Mouse (Mus musculus) megakaryocyte, adult 5-6 weeks (primary cell): ENCODE results near the gene Galr2. TPM values are rescaled to one million over a fixed set of nuclear protein-coding genes. Genes with fewer than 3 reads are reported as not detected.

Experiments
- ATAC-seq: 2 replicates; pipeline ENCODE4 v1.8.0; 2016; ENCODE audit warnings: mild to moderate bottlenecking, inconsistent platforms; ENCODE audit not compliant: poor library complexity, severe bottlenecking
- total RNA-seq, 2 experiments: library from RNA; stranded (forward) in 1 of 2; stranded (reverse) in 1 of 2; fragments of 153-499, 151-499 nt in 1 of 2; fragments of 221-1000, 200-1000 nt in 1 of 2; gene quantifications; 2 replicates each; pipeline versions ENCODE4 v1.2.3 to v1.2.4; 2015 to 2017

The Galr2 gene
- not detected in 2 replicates for total RNA-seq (2015)
- total RNA-seq (2017), result 0.07 TPM in 1 of 2 replicates, not detected in the other

DNA sequence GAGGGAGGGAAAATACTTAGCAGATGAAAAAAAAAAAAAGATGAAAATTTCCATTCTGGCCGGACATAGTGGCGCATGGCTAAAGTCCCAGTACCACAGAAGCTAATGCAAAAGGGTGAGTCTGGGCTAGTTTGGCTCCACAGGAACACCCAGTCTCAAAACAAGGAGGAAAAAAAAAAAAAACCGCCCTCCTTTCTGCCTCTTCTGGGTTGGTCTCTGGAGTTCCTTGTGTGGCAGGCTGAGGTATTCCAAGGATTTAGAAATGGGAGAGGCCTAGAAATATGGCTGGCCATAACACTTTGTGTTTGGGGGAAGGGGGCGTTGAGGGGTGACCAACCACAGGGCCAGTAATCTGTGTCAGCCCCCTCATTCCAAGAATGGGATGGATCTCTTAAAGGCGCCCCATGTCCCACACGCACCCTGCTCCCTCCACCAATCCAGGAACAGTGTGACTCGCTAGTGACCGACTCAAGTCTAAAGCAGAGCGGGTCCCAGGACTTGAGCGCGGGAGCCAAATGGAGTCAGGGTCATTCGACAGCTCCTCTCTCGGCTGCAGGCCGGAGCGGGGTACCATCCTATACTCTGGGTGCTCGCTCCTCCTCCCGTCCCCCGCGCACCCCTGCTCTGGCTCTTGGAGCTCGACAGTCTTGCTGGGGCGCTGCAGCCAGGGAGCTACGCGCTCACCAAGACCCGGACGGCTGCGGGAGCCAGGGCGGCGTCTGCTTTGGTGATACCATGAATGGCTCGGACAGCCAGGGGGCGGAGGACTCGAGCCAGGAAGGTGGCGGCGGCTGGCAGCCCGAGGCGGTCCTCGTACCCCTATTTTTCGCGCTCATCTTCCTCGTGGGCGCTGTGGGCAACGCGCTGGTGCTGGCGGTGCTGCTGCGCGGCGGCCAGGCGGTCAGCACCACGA lies at the start of gene Galr2:
Gene Galr2 (plus strand): TSS at position 189 of the 913 bp plus-strand sequence.
- ATAC-seq, result peak; percentile 21; the same call in 1 of the 2 replicates

DNA sequence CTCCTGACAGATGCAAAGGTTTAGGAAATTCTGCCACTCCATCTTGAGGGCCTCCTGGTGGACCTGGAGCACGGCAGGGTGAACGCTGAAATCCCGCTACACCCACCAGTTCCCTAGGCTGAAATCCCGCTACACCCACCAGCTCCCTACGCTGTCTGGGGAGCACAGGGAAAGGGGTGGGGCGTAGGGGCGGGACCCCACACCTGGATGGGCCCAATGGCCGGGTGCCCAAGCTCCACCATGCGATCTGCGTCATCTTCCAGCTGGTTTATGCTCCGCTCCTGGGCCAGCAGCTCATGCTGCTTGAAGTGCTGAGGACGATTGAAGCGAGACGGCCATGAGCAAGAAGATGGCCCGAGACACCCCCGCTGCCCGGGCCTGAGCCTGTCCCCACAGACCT lies 48.3 kb upstream of the Galr2 start:
- ATAC-seq, result no peak

GRCm38 (mm10) chr11:116234901-116235300 lies 45.8 kb upstream of the Galr2 start:
- no peak for ATAC-seq

GRCm38 (mm10) chr11:116237742-116238395 lies 42.9 kb upstream of the Galr2 start, which contains the start of gene Evpl:
TSS of gene Evpl (minus strand) at chr11:116238077.
- peak; percentile 79 for ATAC-seq

DNA sequence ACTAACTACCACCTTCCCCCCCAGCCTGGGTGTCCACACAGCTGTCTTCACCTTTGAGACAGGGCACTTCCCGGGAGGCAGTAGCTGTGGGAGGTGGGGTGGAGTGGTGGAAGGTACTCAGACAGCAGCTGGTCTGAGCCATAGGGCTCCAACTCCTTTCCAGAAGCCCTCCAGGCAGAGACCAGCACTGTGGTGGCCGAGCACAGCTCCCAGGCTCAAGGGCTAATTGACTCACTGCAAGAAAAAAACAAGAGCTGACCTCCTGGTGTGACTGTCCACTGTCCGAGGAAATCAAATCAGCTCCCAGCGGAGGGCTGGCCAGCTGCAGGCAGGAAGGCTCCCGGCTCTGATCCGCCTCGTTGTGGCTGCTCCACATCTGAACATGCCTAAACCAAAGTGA lies 40.9 kb upstream of the Galr2 start:
- ATAC-seq, result no peak

GRCm38 (mm10) chr11:116241744-116242235 lies 38.9 kb upstream of the Galr2 start:
- no peak for ATAC-seq

GRCm38 (mm10) chr11:116244580-116244979 lies 36.2 kb upstream of the Galr2 start:
- no peak for ATAC-seq

- ATAC-seq, result no peak
Observed at GRCm38 (mm10) chr11:116245616-116246015, 35.1 kb upstream of the Galr2 start.

DNA sequence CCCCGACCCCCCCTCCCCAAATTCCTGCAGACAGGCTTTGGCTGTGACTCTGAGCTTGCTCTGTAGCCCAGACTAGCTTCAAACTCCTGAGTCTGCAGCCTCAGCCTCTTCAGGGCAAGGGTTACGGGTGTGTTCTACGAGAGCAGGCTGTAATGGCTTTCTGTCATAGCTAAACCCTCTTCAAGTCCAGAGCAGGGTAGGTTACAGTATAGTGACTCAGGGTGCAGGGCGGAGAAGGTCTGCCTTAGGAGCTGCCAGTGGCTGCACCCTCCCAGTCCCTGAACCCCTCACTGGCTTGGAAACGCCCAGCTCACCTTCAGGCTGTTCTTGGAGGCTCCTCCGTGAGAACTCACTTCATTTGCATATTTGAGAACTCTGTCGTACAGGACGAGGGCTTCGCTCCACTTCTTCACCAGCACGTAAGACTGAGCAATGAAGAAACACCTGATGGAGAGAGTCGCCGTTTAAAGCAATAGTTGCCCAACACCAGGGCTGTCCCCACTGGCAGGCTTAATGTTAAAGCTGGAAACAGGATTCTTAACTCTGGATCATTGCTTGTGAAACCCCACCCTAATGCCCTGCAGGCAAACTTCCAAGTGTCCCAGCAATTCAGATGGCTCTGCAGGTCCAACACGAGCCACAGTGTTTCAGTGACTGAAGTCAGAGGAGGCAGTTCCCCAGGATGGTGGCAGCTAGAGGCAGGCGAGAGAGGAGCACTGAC lies 33.1 kb upstream of the Galr2 start:
- no peak for ATAC-seq

DNA sequence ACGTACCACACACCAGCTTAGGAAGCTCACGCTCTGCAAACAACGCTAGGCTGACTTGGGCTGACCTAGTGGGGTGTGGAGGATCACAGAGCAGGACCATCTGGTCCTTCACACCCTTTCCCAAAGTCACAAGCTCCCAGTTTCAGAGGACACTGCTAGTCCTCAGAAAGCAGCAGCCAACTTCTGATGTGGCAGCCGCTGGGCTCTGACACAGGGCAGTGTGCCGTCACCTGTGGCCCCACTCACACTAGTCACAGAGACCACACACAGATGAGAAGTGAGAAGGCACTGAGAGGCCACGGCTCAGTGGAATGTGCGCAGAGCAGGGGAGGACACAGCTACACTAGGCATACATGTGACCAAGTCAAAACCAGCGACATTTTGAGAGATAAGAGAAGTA lies 29.8 kb upstream of the Galr2 start:
- ATAC-seq, result no peak

DNA sequence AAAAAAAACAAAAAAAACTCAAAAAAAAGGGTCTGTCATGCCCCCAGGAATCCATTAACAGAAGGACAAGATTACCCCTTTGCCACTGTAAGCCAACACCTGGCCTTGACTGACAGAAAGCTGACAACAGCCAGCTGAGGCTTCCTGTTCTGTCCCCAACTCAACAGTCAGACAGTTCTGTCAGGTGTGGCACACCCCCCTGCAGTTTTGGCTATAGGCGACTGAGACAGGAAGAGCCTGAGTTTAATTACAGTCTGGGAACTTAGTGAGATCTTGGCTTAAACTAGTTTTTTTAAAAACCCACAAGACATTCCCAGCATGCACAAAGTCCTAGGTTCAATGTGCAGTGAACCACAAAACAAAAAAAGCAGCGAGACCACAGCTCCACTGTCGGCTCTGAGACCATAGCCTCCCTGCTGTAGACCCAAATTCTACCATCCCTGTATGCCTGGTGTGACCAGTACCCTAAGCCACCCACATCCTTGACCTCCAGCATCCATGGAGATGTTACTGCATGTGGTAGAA lies 27.6 kb upstream of the Galr2 start:
- no peak for ATAC-seq

DNA sequence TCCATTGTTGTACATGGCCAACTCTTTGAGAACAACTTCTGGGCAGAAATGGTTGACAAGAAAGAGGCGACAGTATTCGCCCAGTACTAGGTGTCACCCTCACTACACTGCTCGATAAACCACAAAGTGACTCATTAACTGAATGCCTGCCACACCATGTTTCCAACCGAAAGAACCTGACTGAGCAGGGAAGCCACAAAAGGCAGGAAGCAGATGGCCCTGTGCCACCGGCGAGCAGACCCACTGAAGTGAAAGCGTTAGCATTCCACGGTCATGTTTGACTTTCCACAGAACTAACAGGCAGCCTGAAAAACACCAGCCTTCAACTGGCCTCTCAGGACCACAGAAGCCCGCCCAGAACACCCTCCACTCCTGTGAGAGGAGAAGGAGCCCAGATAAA lies 26.1 kb upstream of the Galr2 start:
- ATAC-seq, result peak; percentile 69

DNA sequence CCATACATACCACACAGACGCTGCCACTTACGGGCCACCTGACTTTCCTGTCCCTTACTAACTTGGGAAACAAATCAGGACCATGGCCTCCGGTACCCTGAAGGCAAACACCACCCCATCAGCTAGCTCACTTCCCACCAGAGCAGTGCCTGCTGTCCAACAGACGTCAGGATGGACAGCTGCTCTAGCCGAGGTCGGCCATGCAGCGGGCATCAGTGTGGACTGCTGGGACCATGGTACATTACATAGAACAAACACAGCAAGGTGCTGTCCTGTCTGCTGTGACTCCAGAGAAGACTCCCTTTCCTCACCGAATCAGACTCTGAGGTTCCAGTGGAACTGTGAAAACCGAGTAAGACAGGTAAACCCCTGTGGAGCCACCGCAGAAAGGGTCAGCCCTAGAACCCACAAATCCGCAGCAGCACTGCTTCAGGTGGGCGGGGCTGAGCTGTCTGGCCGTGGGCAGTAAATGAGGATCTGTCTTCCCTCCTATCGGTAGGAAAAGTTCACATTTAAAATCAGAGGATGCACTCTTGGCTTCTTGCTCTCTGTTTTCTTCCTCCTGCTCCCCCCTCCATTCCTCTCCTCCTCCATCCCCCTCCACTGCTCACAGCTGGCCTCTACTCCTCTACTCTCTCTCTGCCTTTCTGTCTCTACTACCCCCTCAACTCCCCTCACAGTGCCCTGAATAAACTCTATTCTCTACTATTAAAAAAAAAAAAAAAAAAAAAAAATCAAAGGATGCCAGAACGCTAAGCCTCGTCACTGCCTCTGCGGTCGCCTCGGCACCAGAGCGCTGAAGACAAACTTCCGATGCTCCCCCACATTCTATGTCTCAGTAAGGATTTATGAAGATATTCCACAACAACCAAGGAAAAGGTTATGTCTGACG lies 25.4 kb upstream of the Galr2 start:
- no peak for ATAC-seq

DNA sequence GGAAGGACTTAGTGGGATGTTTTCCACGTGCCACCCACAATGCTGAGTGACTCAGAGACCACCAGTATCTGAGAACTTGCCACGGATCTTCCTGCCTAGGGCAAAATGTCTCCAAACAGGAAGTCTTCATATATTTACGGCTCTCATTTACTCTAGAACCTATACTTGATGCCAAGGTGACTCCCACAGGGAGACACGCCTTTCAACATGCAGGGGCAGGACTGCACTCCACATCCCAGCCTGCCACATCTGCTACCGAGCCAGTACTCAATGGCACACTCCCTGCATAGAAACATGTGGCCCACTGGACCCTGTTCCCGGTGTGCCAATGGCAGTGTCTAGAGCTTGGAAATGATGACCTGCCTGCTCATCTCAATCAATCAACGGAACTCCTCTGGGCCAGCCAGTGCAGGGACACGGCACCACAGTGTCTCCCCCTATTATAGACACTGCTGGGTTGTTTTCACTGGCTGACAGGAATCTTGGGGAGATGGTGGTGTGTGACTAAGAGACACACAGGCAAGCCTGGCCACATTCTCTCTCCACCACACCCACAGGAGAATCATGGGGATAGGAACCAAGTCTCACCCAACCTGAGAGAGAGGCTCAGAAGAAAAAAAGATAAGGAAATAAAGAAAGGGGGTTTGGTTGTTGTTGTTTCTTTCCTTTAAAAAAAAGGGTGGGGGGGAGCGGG lies 24.6 kb upstream of the Galr2 start:
- ATAC-seq, result no peak

- no peak for ATAC-seq
Observed at GRCm38 (mm10) chr11:116259461-116259860, 21.3 kb upstream of the Galr2 start.

DNA sequence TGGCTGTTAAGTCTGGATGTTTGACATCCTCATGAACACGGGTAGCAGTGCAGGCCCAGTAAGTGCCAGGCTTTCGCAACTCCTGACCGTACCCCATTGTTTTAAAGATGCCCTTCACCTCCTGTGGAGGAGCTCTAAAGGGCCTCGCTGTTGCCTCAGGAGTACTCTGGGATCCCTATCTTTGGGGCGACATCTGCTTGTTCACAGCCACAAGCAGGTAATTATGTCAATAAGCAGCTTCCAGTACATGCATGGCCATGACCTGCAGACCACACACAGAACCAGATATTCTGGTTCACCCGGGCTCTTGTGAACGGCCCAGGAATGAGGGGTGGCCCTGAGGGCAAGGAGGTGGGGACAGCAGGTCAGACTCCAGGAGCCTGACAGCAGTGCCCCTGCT lies 20.5 kb upstream of the Galr2 start:
- no peak for ATAC-seq

DNA sequence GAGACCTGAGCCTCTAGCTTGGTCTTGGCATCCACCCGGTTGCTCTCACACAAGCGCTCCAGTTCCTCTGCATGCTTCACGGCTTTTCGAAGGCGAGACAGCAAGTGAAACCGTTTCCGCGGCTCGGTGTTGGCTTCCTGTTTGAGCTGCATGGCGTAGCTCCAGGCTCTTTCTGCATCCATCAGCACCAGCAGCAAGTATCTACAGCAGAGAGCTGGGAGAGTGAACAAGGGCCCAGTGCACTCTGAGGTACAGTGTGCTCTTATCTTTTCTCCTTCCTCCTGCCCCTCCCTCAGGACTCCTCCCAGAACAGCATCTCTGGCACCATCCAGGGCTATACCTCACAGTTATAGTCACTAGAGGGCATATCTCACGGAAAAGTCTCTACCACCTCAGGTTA lies 15.4 kb upstream of the Galr2 start:
- peak; percentile 67 for ATAC-seq

- ATAC-seq, result no peak
Observed at GRCm38 (mm10) chr11:116265850-116266249, 14.9 kb upstream of the Galr2 start.

DNA sequence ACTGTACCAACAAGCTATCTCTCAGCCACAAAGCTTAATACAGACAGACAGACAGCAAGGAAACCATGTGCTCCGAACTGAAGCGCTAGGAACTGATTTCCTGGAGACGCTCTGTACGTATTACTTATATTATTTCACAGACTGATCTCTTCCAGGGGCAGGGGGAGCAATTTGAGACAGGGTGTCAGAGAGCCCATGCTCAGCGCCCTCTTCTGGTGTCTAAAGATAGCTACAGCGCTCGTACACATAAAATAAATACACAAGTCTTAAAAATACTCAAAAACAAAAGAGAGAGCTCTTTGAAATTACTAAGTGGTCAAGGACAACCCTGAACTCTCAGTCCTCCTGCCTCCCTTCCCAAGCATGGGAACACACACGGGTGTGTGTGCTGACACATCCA lies 13.1 kb upstream of the Galr2 start:
- no peak for ATAC-seq
